8 mouse cellular contexts compared by ENCODE assay signal in the genomic region with DNA sequence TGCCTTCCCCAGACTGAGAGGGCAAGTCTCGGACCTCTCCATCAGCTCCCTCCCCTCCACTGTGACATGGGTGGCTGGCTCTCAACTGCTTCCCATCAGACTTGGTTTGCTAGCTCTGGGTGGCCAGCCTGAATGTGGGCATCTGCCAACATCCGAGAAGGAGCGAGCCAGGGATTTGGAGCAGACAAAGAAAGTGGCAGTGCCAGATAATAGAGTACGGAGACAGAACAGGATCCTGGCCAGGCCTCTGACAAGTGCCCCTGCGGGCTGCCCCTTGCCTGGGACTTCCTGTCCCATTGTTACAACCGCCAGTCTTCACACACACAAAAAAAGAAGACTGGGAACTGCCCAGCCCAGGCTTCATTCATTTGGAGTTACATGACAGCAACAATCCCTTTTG.
A peak's percentile ranks its signal among the peaks of the same experiment; 100 is the strongest.
DNase-seq lines count a peak whose midpoint lies in the region; ATAC-seq lines count a peak whose summit lies in the region.

No protein-coding gene starts in this region.

- no peak overlapping the region for H3K4me3 ChIP-seq in forebrain, embryonic 16.5 days (replicated peaks; ENCODE audit: low read length)
- H3K4me3 ChIP-seq in hindbrain, embryonic 12.5 days = no peak overlapping the region
- H3K4me3 ChIP-seq in midbrain, embryonic 10.5 days = no peak overlapping the region
- no peak overlapping the region for H3K4me3 ChIP-seq in liver, embryonic 12.5 days

- H3K36me3 ChIP-seq in forebrain, embryonic 16.5 days (ENCODE audit: control insufficient read depth, insufficient read depth) = no peaks in the 10 kb centered on the region
- H3K36me3 ChIP-seq in hindbrain, embryonic 12.5 days = no peaks in the 10 kb centered on the region
- 0 out of 2 replicates have a peak, but pooled peaks cover 3% of the 10 kb centered on the region for H3K36me3 ChIP-seq in midbrain, embryonic 10.5 days
- no peaks in the 10 kb centered on the region for H3K36me3 ChIP-seq in liver, embryonic 12.5 days

- 0 out of 2 replicates have a peak overlapping the region, but pooled peaks have one; percentile 26 for H3K9ac ChIP-seq in forebrain, embryonic 16.5 days (replicated peaks; ENCODE audit: low read depth, low read length)
- no peak overlapping the region for H3K9ac ChIP-seq in hindbrain, embryonic 12.5 days
- no peak overlapping the region for H3K9ac ChIP-seq in liver, embryonic 12.5 days

- WGBS in forebrain, embryonic 16.5 days = 9% methylated on average over 6 of the region's 6 CpGs
- WGBS in hindbrain, embryonic 12.5 days = 20% methylated on average over 6 of the region's 6 CpGs
- WGBS in midbrain, embryonic 10.5 days = 28% methylated on average over 6 of the region's 6 CpGs
- WGBS in liver, embryonic 12.5 days (ENCODE audit: insufficient replicate concordance) = 46% methylated on average over 6 of the region's 6 CpGs

- H3K4me1 ChIP-seq in forebrain, embryonic 16.5 days (replicated peaks; ENCODE audit: control insufficient read depth, insufficient read depth, low read length) = peaks cover 11% of the 10 kb centered on the region
- H3K4me1 ChIP-seq in hindbrain, embryonic 12.5 days = peaks cover 13% of the 10 kb centered on the region
- H3K4me1 ChIP-seq in midbrain, embryonic 10.5 days = peaks cover 38% of the 10 kb centered on the region
- H3K4me1 ChIP-seq in liver, embryonic 12.5 days = peaks cover 2% of the 10 kb centered on the region

- H3K9me3 ChIP-seq in forebrain, embryonic 16.5 days (ENCODE audit: control insufficient read depth, low read length) = no peaks in the 10 kb centered on the region
- no peaks in the 10 kb centered on the region for H3K9me3 ChIP-seq in hindbrain, embryonic 12.5 days (replicated peaks)
- no peaks in the 10 kb centered on the region for H3K9me3 ChIP-seq in midbrain, embryonic 10.5 days (replicated peaks)
- no peaks in the 10 kb centered on the region for H3K9me3 ChIP-seq in liver, embryonic 12.5 days (replicated peaks)

- peak overlapping the region; percentile 48 for H3K27ac ChIP-seq in forebrain, embryonic 16.5 days (ENCODE audit: low read length)
- peak overlapping the region; percentile 31; the same call in 1 of the 2 replicates for H3K27ac ChIP-seq in hindbrain, embryonic 12.5 days
- peak overlapping the region; percentile 76 for H3K27ac ChIP-seq in midbrain, embryonic 10.5 days (replicated peaks)
- H3K27ac ChIP-seq in liver, embryonic 12.5 days = no peak overlapping the region

- no peak overlapping the region for H3K4me2 ChIP-seq in forebrain, embryonic 16.5 days (ENCODE audit: low read length)
- no peak overlapping the region for H3K4me2 ChIP-seq in hindbrain, embryonic 12.5 days (replicated peaks)
- no peak overlapping the region for H3K4me2 ChIP-seq in liver, embryonic 12.5 days

- peak; percentile 15 for DNase-seq in urinary bladder, postnatal 14 days (ENCODE audit: low spot score)
- no peak for DNase-seq in urinary bladder, postnatal 25 days (ENCODE audit: low spot score)
- DNase-seq in midbrain, embryonic 10.5 days (ENCODE audit: low spot score) = peak; percentile 47
- no peak for DNase-seq in adrenal gland, postnatal 36 days

- peak; percentile 88 for ATAC-seq in forebrain, embryonic 16.5 days
- peak; percentile 81 for ATAC-seq in hindbrain, embryonic 12.5 days (ENCODE audit: low FRiP score)
- no peak for ATAC-seq in liver, embryonic 12.5 days
- no peak for ATAC-seq in inflammation-experienced regulatory T-cells, adult 6 months

- H3K27me3 ChIP-seq in forebrain, embryonic 16.5 days (replicated peaks; ENCODE audit: control insufficient read depth, insufficient read depth, low read length) = no peaks in the 10 kb centered on the region
- H3K27me3 ChIP-seq in hindbrain, embryonic 12.5 days = no peaks in the 10 kb centered on the region
- no peaks in the 10 kb centered on the region; the same call in 1 of the 2 replicates for H3K27me3 ChIP-seq in midbrain, embryonic 10.5 days (ENCODE audit: low read depth, poor library complexity, severe bottlenecking)
- no peaks in the 10 kb centered on the region for H3K27me3 ChIP-seq in liver, embryonic 12.5 days (replicated peaks)

Comparison
In these comparisons a context has a peak if more than half of its experiments do, and no peak if none do; other contexts are left out.
1. DNase-seq: peak in urinary bladder, postnatal 14 days (single experiment) and midbrain, embryonic 10.5 days (single experiment); none in urinary bladder, postnatal 25 days (single experiment) and adrenal gland, postnatal 36 days (0 of 2).
2. ATAC-seq: peak in forebrain, embryonic 16.5 days (single experiment) and hindbrain, embryonic 12.5 days (single experiment); none in liver, embryonic 12.5 days (single experiment) and inflammation-experienced regulatory T-cells, adult 6 months (single experiment).